Mouse (Mus musculus) layer of hippocampus, adult 8-10 months (tissue): ENCODE data around the gene Phc1. TPM values are rescaled to one million over a fixed set of nuclear protein-coding genes. Genes with fewer than 3 reads are reported as not detected.
"Not testable (repeated sequence)": the region's sequence is repeated elsewhere in the genome, so short reads cannot be mapped to it uniquely, and the experiment has no call there.

ENCODE experiments used
- DNase-seq, 2 experiments: peaks; one replicate each; pipeline ENCODE4 v3.0.0; 2022; ENCODE audit warnings: low spot score in 2 of 2
- total RNA-seq, 4 experiments: library from RNA; stranded (reverse); gene quantifications; 2 replicates each; pipeline ENCODE4 v1.2.4; 2022

The Phc1 gene
- 10 to 100 TPM; 48.8 to 66.7 (median 61.3) TPM for total RNA-seq

GRCm38 (mm10) chr6:122340349-122341000 is at the start of gene Phc1:
Gene Phc1 (minus strand): TSS chr6:122340561.
- peak in 1 of 2 experiments; percentile 18 for DNase-seq

DNA sequence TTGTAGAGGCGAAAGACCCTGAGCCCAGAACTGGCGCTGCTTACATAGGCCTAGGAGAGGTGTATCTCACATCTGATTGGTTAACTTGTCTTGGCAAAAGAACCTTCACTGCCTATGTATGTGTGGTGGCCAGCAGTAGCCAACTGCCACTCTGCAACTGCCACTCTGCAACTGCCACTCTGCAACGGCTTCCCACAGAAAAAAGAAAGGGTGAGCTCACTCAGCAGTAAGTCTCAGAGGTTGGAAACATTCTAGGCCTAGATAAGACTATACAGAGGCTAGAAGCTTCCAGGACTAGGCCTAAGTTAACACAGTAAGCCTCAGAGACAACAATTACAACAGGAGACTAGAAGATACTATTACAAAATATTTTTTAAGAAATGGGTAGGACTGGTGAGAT is 49.6 kb upstream of the Phc1 start:
- not testable (repeated sequence) for DNase-seq

DNA sequence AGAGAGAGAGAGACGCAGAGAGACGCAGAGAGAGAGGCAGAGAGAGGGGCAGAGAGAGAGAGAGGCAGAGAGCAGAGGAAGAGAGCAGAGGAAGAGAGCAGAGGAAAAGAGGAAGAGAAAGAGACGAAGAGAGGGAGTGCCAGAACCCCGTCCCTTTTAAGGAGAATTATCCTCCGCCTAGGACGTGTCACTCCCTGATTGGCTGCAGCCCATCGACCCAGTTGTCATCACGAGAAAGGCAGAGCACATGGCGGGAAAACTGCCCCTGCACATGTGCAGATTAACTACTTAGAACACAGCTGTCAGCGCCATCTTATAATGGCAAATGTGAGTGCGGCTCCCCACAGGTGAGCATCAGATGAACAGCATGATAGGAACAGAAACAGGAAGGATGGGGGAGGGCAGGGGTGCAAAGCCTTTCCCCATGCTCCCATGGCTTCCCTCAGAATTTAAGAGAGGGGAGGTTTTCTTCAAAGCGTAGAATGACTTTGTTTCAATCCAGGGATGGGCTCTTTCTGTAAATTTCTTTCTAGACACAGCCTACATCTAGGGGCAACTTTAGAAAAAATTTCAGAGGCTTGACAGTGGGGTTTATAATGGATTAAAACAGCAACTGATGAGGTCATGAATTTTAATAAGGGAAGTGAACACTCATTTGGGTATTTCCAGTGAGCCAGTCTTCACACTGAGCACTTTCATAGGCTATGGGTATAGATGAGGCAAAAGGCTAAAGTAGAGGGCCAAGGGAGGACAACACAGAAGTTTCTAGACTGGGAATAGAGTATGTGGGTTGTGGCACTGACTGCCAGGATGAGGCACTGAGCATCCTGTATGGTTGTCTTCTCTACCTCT is 47.0 kb upstream of the Phc1 start:
- not testable (repeated sequence) for DNase-seq

- DNase-seq = no peak
Observed at GRCm38 (mm10) chr6:122385724-122386123, 45.4 kb upstream of the Phc1 start.

DNA sequence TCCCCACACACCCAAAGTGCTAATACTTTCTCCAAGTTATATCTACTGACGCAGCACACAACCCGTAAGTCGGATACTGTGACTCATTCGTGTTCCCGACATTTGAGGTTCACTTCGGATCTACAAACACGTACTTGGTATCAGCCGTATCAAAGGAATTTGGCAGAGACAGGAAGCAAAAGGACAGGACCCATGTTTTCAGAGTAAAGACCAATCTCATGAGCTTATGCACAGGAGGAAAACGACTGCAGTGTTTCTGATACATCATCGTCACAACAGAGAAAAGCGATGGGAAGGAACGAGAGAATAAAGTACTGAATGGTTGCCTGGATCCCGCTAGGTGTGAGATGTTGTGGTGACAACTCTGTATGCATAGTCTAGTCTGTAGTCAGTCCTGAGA is 44.5 kb upstream of the Phc1 start:
- DNase-seq = no peak

- no peak for DNase-seq
Observed at GRCm38 (mm10) chr6:122383211-122383610, 42.9 kb upstream of the Phc1 start.

GRCm38 (mm10) chr6:122382046-122382445 is 41.7 kb upstream of the Phc1 start:
- no peak for DNase-seq

GRCm38 (mm10) chr6:122368245-122368644 is 27.9 kb upstream of the Phc1 start:
- no peak for DNase-seq

GRCm38 (mm10) chr6:122366976-122367375 is 26.6 kb upstream of the Phc1 start:
- DNase-seq = no peak

DNA sequence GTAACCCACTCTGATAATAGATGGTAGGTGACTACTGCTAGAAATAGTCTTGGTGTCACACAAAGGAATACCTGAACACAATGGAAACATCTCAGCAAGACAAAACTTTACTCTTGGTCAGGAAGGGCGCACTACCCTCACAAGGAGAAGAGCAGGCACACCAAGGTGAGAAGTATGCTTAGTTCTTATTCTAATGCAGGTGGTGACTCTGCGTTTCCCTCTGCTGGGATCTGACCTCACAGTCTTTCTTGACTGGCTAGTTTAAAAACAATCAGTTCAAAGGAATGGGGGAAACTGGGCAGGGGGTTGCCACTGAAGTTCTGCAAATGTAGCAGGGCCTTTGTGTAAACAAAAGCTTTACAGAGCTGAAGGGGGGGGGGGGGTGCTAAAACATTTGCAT is 25.9 kb upstream of the Phc1 start:
- no peak for DNase-seq

GRCm38 (mm10) chr6:122365706-122366105 is 25.3 kb upstream of the Phc1 start:
- no peak for DNase-seq

GRCm38 (mm10) chr6:122357089-122357488 is 16.7 kb upstream of the Phc1 start:
- DNase-seq = no peak

DNA sequence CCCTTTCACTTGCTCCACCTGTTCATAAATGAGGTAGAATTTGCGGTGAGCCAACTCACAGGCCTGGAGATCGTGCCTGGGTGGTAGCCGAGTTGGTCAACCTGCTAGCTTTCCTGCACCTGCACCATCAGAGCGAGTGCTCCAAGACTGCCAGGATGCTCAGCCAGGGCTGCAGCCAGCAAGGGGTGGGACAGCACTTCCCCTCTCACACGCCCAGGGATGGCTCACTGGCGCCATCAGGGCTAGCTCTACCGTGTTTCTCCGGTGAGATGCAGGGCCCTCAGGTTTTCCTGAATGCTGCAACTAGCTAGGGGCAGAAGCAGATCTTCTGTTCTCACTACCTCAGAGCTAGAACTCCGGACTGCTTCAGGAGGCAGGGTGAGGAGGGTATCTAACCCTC is 15.5 kb upstream of the Phc1 start:
- no peak for DNase-seq

DNA sequence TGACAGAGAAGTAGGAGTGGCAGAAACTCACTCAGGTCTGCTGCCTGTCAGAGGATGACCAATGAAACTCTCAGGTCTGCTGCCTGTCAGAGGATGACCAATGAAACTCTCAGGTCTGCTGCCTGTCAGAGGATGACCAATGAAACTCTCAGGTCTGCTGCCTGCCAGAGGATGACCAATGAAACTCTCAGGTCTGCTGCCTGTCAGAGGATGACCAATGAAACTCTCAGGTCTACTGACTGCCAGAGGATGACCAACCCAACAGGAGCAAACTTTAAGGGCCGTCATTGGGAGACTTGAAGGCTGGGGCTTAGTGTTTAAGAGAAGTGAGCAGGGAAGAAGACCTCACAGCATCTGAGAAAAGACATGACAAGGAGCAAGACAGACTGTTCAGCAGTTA is 7.0 kb upstream of the Phc1 start:
- DNase-seq = not testable (repeated sequence)

GRCm38 (mm10) chr6:122346399-122346798 is 6.0 kb upstream of the Phc1 start:
- no peak for DNase-seq

GRCm38 (mm10) chr6:122345731-122346130 is 5.4 kb upstream of the Phc1 start:
- DNase-seq = no peak

- no peak for DNase-seq
Observed at GRCm38 (mm10) chr6:122344386-122345116, 4.2 kb upstream of the Phc1 start.

DNA sequence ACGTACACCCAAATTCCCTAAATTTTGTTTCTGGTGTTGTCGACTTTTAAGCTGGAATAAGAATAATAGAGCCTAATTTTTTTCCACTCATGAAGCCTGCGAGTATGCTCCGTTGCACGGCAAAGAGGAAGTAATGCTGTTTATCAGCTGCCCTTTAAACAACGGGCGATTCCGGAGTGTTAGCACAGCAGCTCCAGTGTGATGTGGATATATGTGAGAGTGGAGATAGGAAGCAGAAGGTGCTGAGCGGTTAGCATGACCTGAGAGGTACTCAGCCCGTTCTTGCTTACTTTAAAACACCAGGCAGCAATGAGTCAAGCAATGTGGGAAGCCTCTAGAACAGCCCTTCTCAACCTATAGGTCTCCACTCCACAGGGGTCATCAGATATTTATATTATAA is 3.4 kb upstream of the Phc1 start:
- DNase-seq = no peak

GRCm38 (mm10) chr6:122342125-122342524 is 1.8 kb upstream of the Phc1 start:
- DNase-seq = no peak

DNA sequence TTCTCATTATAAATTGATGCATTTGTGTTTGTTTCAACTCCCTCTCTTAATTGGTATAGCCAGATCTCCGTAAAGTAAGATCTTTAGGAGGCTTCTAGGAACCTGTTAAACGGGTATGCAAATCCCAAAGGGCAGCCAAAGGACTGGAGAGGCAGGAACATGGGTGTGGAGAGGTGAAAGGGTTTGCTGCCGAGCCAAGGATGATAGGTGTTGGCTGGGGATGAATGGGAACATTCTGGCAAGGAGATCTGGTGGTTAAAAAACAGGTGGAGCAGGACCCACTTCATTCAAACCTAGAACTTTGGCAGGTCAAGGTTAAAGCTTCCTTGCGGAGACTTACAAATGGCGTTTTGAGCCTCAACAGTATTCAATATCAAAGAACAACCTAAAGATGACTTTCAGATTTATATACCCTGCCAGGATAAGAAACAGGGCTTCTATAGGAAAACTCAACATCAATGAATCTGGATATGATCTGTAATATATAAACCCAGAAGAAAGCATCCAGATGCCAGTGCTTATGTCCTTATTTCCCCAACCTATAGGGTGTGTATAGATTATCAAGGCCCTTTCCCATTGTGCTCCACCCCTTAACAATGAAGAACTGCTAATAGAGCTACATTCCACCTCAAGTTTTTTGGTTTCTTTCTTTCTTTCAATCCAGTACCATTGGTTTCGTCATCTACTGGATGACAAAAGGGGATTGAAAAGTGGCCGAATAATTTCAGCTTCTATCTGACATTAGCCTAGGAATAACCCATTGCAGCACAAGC is 863 bp upstream of the Phc1 start:
- DNase-seq = no peak

GRCm38 (mm10) chr6:122339648-122340341 is 566 bp downstream of the Phc1 start:
- DNase-seq = peak; percentile 52 to 79
